Mouse (Mus musculus): ENCODE results near the gene Npsr1.

Gene Npsr1

GRCm38 (mm10) chr9:24097696-24098095 is at the start of gene Npsr1:
TSS of gene Npsr1 (plus strand) at chr9:24097996.
- WGBS = 87% methylated on average over 7 of the region's 7 CpGs

- WGBS = 84% methylated on average over 1 of the region's 1 CpGs
Measured at GRCm38 (mm10) chr9:24071664-24072063, 26.1 kb upstream of the Npsr1 start.

- 63% methylated on average over 2 of the region's 2 CpGs for WGBS
Measured at GRCm38 (mm10) chr9:24098526-24098925, 730 bp downstream of the Npsr1 start.

GRCm38 (mm10) chr9:24099631-24100030 is 1.8 kb downstream of the Npsr1 start:
- 69% methylated on average over 4 of the region's 4 CpGs for WGBS

- WGBS = 69% methylated on average over 4 of the region's 4 CpGs
Measured at GRCm38 (mm10) chr9:24119423-24119822, 21.6 kb downstream of the Npsr1 start.

- WGBS = 85% methylated on average over 1 of the region's 1 CpGs
Measured at GRCm38 (mm10) chr9:24133142-24133541, 35.3 kb downstream of the Npsr1 start.

GRCm38 (mm10) chr9:24144341-24144740 is 46.5 kb downstream of the Npsr1 start:
- 50% methylated on average over 2 of the region's 2 CpGs for WGBS

GRCm38 (mm10) chr9:24157208-24157607 is 59.4 kb downstream of the Npsr1 start:
- WGBS = 63% methylated on average over 1 of the region's 1 CpGs

GRCm38 (mm10) chr9:24160409-24160808 is 62.6 kb downstream of the Npsr1 start:
- 32% methylated on average over 1 of the region's 1 CpGs for WGBS

GRCm38 (mm10) chr9:24168501-24168900 is 70.7 kb downstream of the Npsr1 start:
- WGBS = 64% methylated on average over 1 of the region's 1 CpGs

GRCm38 (mm10) chr9:24170728-24171127 is 72.9 kb downstream of the Npsr1 start:
- WGBS = 88% methylated on average over 1 of the region's 1 CpGs

GRCm38 (mm10) chr9:24178744-24179143 is 80.9 kb downstream of the Npsr1 start:
- 93% methylated on average over 2 of the region's 2 CpGs for WGBS

GRCm38 (mm10) chr9:24180926-24181325 is 83.1 kb downstream of the Npsr1 start:
- 83% methylated on average over 7 of the region's 7 CpGs for WGBS

- WGBS = 51% methylated on average over 5 of the region's 5 CpGs
Measured at GRCm38 (mm10) chr9:24186289-24186688, 88.5 kb downstream of the Npsr1 start.

GRCm38 (mm10) chr9:24189511-24190260 is 91.9 kb downstream of the Npsr1 start:
- 2% methylated on average over 2 of the region's 2 CpGs for WGBS

- 26% methylated on average over 1 of the region's 1 CpGs for WGBS
Measured at GRCm38 (mm10) chr9:24190261-24190588, 92.4 kb downstream of the Npsr1 start.

- WGBS = 59% methylated on average over 1 of the region's 1 CpGs
Measured at GRCm38 (mm10) chr9:24198254-24198653, 100.5 kb downstream of the Npsr1 start.

- 45% methylated on average over 1 of the region's 1 CpGs for WGBS
Measured at GRCm38 (mm10) chr9:24211636-24212035, 113.8 kb downstream of the Npsr1 start.

- WGBS = 36% methylated on average over 1 of the region's 1 CpGs
Measured at GRCm38 (mm10) chr9:24217721-24218120, 119.9 kb downstream of the Npsr1 start.

- WGBS = 87% methylated on average over 1 of the region's 1 CpGs
Measured at GRCm38 (mm10) chr9:24236461-24236860, 138.7 kb downstream of the Npsr1 start.

- WGBS = 49% methylated on average over 8 of the region's 8 CpGs
Measured at GRCm38 (mm10) chr9:24254236-24254635, 156.4 kb downstream of the Npsr1 start.

GRCm38 (mm10) chr9:24280498-24281287 is 182.9 kb downstream of the Npsr1 start:
- 98% methylated on average over 2 of the region's 2 CpGs for WGBS

GRCm38 (mm10) chr9:24282617-24283016 is 184.8 kb downstream of the Npsr1 start:
- 53% methylated on average over 3 of the region's 3 CpGs for WGBS
